Mouse (Mus musculus) neural tube, embryonic 11.5 days (tissue): ENCODE measurements around the gene Klrb1b. TPM values are rescaled to one million over a fixed set of nuclear protein-coding genes. Genes with fewer than 3 reads are reported as not detected.
"Not testable (repeated sequence)": the region's sequence is repeated elsewhere in the genome, so short reads cannot be mapped to it uniquely, and the experiment has no call there.

Experiments
- ATAC-seq: fragments of 200-750 bp; cut with Nextera tagmentation; 2 replicates; pipeline ENCODE4 v1.8.0; 2017; ENCODE audit warnings: moderate number of reproducible peaks, mild to moderate bottlenecking, moderate TSS enrichment, moderate library complexity; ENCODE audit not compliant: insufficient read depth, low FRiP score, low TSS enrichment
- DNase-seq: peaks from one replicate; pipeline ENCODE4 v3.0.0-alpha.2; 2015; ENCODE audit warnings: low spot score
- H3K27ac ChIP-seq: fragments of 300-500 bp; sonication (generic); 2 replicates; pipeline ENCODE4 v1.5.1; 2014; ENCODE audit warnings: low read depth, mild to moderate bottlenecking, low read length
- H3K27me3 ChIP-seq: fragments of 300-500 bp; sonication (generic); 2 replicates; pipeline ENCODE4 v1.6.1; 2014; ENCODE audit warnings: mild to moderate bottlenecking, low read length, mixed read lengths; ENCODE audit not compliant: control insufficient read depth, insufficient read depth
- H3K36me3 ChIP-seq: fragments of 300-500 bp; sonication (generic); 2 replicates; pipeline ENCODE4 v1.6.1; 2014; ENCODE audit warnings: mild to moderate bottlenecking, low read length, moderate library complexity, mixed read lengths; ENCODE audit not compliant: control insufficient read depth, insufficient read depth
- H3K4me1 ChIP-seq: fragments of 300-500 bp; sonication (generic); 2 replicates; pipeline ENCODE4 v1.6.1; 2014; ENCODE audit warnings: low read length, mixed read lengths; ENCODE audit not compliant: control insufficient read depth, insufficient read depth
- H3K4me2 ChIP-seq: fragments of 300-500 bp; sonication (generic); 2 replicates; pipeline ENCODE4 v1.6.1; 2014; ENCODE audit warnings: low read depth, mild to moderate bottlenecking, moderate library complexity
- H3K4me3 ChIP-seq: fragments of 300-500 bp; sonication (generic); 2 replicates; pipeline ENCODE4 v1.5.1; 2014; ENCODE audit warnings: low read depth, low read length
- H3K9ac ChIP-seq: fragments of 300-500 bp; sonication (generic); 2 replicates; pipeline ENCODE4 v1.6.1; 2014; ENCODE audit warnings: mild to moderate bottlenecking, low read length
- H3K9me3 ChIP-seq: fragments of 300-500 bp; sonication (generic); 2 replicates; pipeline ENCODE4 v1.6.1; 2016; ENCODE audit warnings: low read length; ENCODE audit not compliant: control insufficient read depth
- WGBS: fragments of 180-500 bp; shearing (Covaris S2); extraction: QIAGEN DNeasy Blood & Tissue Kit; methylation state at CpG from one replicate; pipeline ENCODE4 v1.1.7; 2014; 5-methylcytosine and 5-hydroxymethylcytosine counted together
- polyA plus RNA-seq: library from polyadenylated mRNA; unstranded; fragments of >200 nt; fragmentation: Nextera tagmentation; extraction: Ambion mirVana; gene quantifications from 2 replicates; pipeline ENCODE4 v1.2.1, GENCODE M21; 2014

Gene Klrb1b
- polyA plus RNA-seq, 1 experiment from 2014 or later = 0.16 TPM

- no peaks in the 10 kb centered on the region for H3K27me3 ChIP-seq
- H3K4me1 ChIP-seq = no peaks in the 10 kb centered on the region
- H3K4me2 ChIP-seq = peak overlapping the region; percentile 72
- no peaks in the 10 kb centered on the region for H3K9me3 ChIP-seq
- H3K36me3 ChIP-seq = no peaks in the 10 kb centered on the region
- ATAC-seq = peak; percentile 77
- H3K4me3 ChIP-seq = peak overlapping the region; percentile 79
- WGBS = 0% methylated on average over 44 of the region's 44 CpGs
- DNase-seq = peak; percentile 94
- peak overlapping the region; percentile 80 for H3K9ac ChIP-seq
- peak overlapping the region; percentile 78 for H3K27ac ChIP-seq
These were observed 16.9 kb upstream of the Klrb1b start for GRCm38 (mm10) chr6:128842945-128843478.

- no peak for ATAC-seq
- H3K27ac ChIP-seq = 0 out of 2 replicates have a peak overlapping the region, but pooled peaks have one; percentile 39
- 2% methylated on average over 20 of the region's 20 CpGs for WGBS
- peak overlapping the region; percentile 72 for H3K4me2 ChIP-seq
- no peaks in the 10 kb centered on the region for H3K36me3 ChIP-seq
- H3K4me1 ChIP-seq = no peaks in the 10 kb centered on the region
- no peak for DNase-seq
- H3K9me3 ChIP-seq = no peaks in the 10 kb centered on the region
- H3K9ac ChIP-seq = peak overlapping the region; percentile 80
- H3K27me3 ChIP-seq = no peaks in the 10 kb centered on the region
- H3K4me3 ChIP-seq = peak overlapping the region; percentile 79
These were observed 16.3 kb upstream of the Klrb1b start for GRCm38 (mm10) chr6:128842356-128842944.

GRCm38 (mm10) chr6:128841327-128842089 is 15.4 kb upstream of the Klrb1b start:
- no peak overlapping the region for H3K9ac ChIP-seq

GRCm38 (mm10) chr6:128840669-128841068 is 14.5 kb upstream of the Klrb1b start:
- H3K4me2 ChIP-seq, H3K27ac ChIP-seq, H3K9ac ChIP-seq, ATAC-seq, H3K36me3 ChIP-seq, H3K9me3 ChIP-seq, H3K4me1 ChIP-seq, DNase-seq, H3K27me3 ChIP-seq, H3K4me3 ChIP-seq: not testable (repeated sequence)
- 81% methylated on average over 3 of the region's 3 CpGs for WGBS

More at GRCm38 (mm10) chr6:128841327-128842089, 15.4 kb upstream of the Klrb1b start:
- no peak overlapping the region for H3K27ac ChIP-seq
- H3K36me3 ChIP-seq = no peaks in the 10 kb centered on the region
- no peaks in the 10 kb centered on the region for H3K9me3 ChIP-seq
- H3K27me3 ChIP-seq = no peaks in the 10 kb centered on the region
- no peak for DNase-seq
- WGBS = 46% methylated on average over 4 of the region's 4 CpGs
- no peak for ATAC-seq
- peak overlapping the region; percentile 72 for H3K4me2 ChIP-seq
- H3K4me3 ChIP-seq = no peak overlapping the region
- H3K4me1 ChIP-seq = no peaks in the 10 kb centered on the region

GRCm38 (mm10) chr6:128839921-128840320 is 13.8 kb upstream of the Klrb1b start:
- WGBS = 63% methylated on average over 7 of the region's 7 CpGs
- no peak overlapping the region for H3K4me3 ChIP-seq

GRCm38 (mm10) chr6:128839266-128839771 is 13.2 kb upstream of the Klrb1b start:
- Histone ChIP-seq H3K36me3 (no peaks in the 10 kb centered on the region), H3K9me3 (no peaks in the 10 kb centered on the region), H3K27me3 (no peaks in the 10 kb centered on the region), H3K27ac (peak overlapping the region; percentile 39; the same call in 1 of the 2 replicates), H3K9ac (peak overlapping the region; percentile 55), H3K4me2 (peak overlapping the region; percentile 60), H3K4me1 (no peaks in the 10 kb centered on the region), H3K4me3 (peak overlapping the region; percentile 68)
- 0% methylated on average over 17 of the region's 17 CpGs for WGBS
- DNase-seq = peak; percentile 85
- ATAC-seq = peak; percentile 10

More at GRCm38 (mm10) chr6:128839921-128840320, 13.8 kb upstream of the Klrb1b start:
- Histone ChIP-seq H3K4me1 (no peaks in the 10 kb centered on the region), H3K36me3 (no peaks in the 10 kb centered on the region), H3K9ac (no peak overlapping the region), H3K9me3 (no peaks in the 10 kb centered on the region), H3K27ac (no peak overlapping the region), H3K27me3 (no peaks in the 10 kb centered on the region), H3K4me2 (peak overlapping the region; percentile 60; the same call in 1 of the 2 replicates)
- DNase-seq = no peak
- ATAC-seq = no peak

- DNase-seq (peak; percentile 91), ATAC-seq (peak; percentile 60)
- no peaks in the 10 kb centered on the region for H3K27me3 ChIP-seq
- peak overlapping the region; percentile 78 for H3K9ac ChIP-seq
- H3K4me2 ChIP-seq = peak overlapping the region; percentile 60
- under 1% methylated on average over 49 of the region's 49 CpGs for WGBS
- no peaks in the 10 kb centered on the region for H3K4me1 ChIP-seq
- H3K4me3 ChIP-seq = peak overlapping the region; percentile 68
- H3K36me3 ChIP-seq = no peaks in the 10 kb centered on the region
- H3K27ac ChIP-seq = peak overlapping the region; percentile 40; the same call in 1 of the 2 replicates
- no peaks in the 10 kb centered on the region for H3K9me3 ChIP-seq
These were observed 12.5 kb upstream of the Klrb1b start for GRCm38 (mm10) chr6:128838342-128839265.
